Mouse (Mus musculus) stomach, adult 2 months (tissue): ENCODE measurements around the gene Tex12. TPM values are rescaled to one million over a fixed set of nuclear protein-coding genes. Genes with fewer than 3 reads are reported as not detected.

Experiments used
- polyA plus RNA-seq: library from polyadenylated mRNA; depleted of rRNA; stranded (reverse); fragments of >200 nt; gene quantifications from 2 replicates; pipeline ENCODE4 v1.2.3, GENCODE M21; 2012; rRNA removed

Tex12 gene
- polyA plus RNA-seq = not detected in 2 replicates

GRCm38 (mm10) chr9:50561145-50561917 lies at the start of gene Tex12:
Gene Tex12 (minus strand): TSS chr9:50561325.

GRCm38 (mm10) chr9:50603189-50603997 lies 42.3 kb upstream of the Tex12 start, which contains the start of the genes Sdhd and Timm8b:
Gene Sdhd (minus strand): TSS chr9:50603812.
Gene Timm8b (plus strand): TSS chr9:50603910.

GRCm38 (mm10) chr9:50555094-50555446 lies 6.1 kb downstream of the Tex12 start, which contains the start of gene Bco2:
Gene Bco2 (minus strand): TSS chr9:50555181.

GRCm38 (mm10) chr9:50554241-50555093 lies 6.7 kb downstream of the Tex12 start, which contains the start of gene Il18:
Gene Il18 (plus strand): TSS chr9:50554827.

GRCm38 (mm10) chr9:50528293-50528892 lies 32.7 kb downstream of the Tex12 start, which contains the start of gene Pts:
Gene Pts (minus strand): TSS chr9:50528724.

Other genes with a start within 250 kb of the Tex12 start
- 1.0 and 1.6 TPM in 2 replicates for gene Rpl10-ps3, start 216.4 kb downstream of the Tex12 start, polyA plus RNA-seq
- 11.2 and 13.5 TPM in 2 replicates for gene Plet1, start 66.8 kb downstream of the Tex12 start, polyA plus RNA-seq
- gene Pts, start 32.6 kb downstream of the Tex12 start, polyA plus RNA-seq = 5.1 and 7.5 TPM in 2 replicates
- gene Il18, start 6.5 kb downstream of the Tex12 start, polyA plus RNA-seq = 9.6 and 12.0 TPM in 2 replicates
- 0.40 and 0.62 TPM in 2 replicates for gene Bco2, start 6.1 kb downstream of the Tex12 start, polyA plus RNA-seq
- gene Sdhd, start 42.5 kb upstream of the Tex12 start, polyA plus RNA-seq = 199 and 222 TPM in 2 replicates
- gene Timm8b, start 42.6 kb upstream of the Tex12 start, polyA plus RNA-seq = 29.1 and 49.9 TPM in 2 replicates
- 0.16 and 0.25 TPM in 2 replicates for gene Pih1d2, start 56.0 kb upstream of the Tex12 start, polyA plus RNA-seq
- 1.9 TPM in 2 replicates for gene Nkapd1, start 56.1 kb upstream of the Tex12 start, polyA plus RNA-seq
- 6.9 and 9.6 TPM in 2 replicates for gene Dlat, start 98.5 kb upstream of the Tex12 start, polyA plus RNA-seq
- 2.1 and 3.3 TPM in 2 replicates for gene Dixdc1, start 178.2 kb upstream of the Tex12 start, polyA plus RNA-seq
- gene 2310030G06Rik, start 185.2 kb upstream of the Tex12 start, polyA plus RNA-seq = 5.8 and 6.1 TPM in 2 replicates
- gene Cryab, start 190.0 kb upstream of the Tex12 start, polyA plus RNA-seq = 181 and 206 TPM in 2 replicates
- 23.5 and 39.2 TPM in 2 replicates for gene Hspb2, start 191.0 kb upstream of the Tex12 start, polyA plus RNA-seq
- gene Fdxacb1, start 206.9 kb upstream of the Tex12 start, polyA plus RNA-seq = 1.1 and 1.2 TPM in 2 replicates
- gene Alg9, start 213.7 kb upstream of the Tex12 start, polyA plus RNA-seq = 12.9 and 16.7 TPM in 2 replicates
- gene 1110032A03Rik, start 214.2 kb upstream of the Tex12 start, polyA plus RNA-seq = 12.0 and 12.6 TPM in 2 replicates